Mouse (Mus musculus) liver, postnatal 0 days (tissue): ENCODE data around the gene Nphs2. TPM values are rescaled to one million over a fixed set of nuclear protein-coding genes. Genes with fewer than 3 reads are reported as not detected.
"Not testable (repeated sequence)": the region's sequence is repeated elsewhere in the genome, so short reads cannot be mapped to it uniquely, and the experiment has no call there.

ENCODE experiments used
- ATAC-seq: fragments of 200-750 bp; cut with Nextera tagmentation; 2 replicates; pipeline ENCODE4 v1.8.0; 2017; ENCODE audit warnings: mild to moderate bottlenecking, moderate library complexity
- DNase-seq: peaks from one replicate; pipeline ENCODE4 v3.0.0-alpha.2; 2016
- H3K27ac ChIP-seq: fragments of 300-500 bp; sonication (generic); 2 replicates; pipeline ENCODE4 v1.5.1; 2014; ENCODE audit warnings: antibody characterized with exemption, moderate library complexity, mild to moderate bottlenecking, low read depth
- H3K27me3 ChIP-seq: fragments of 300-500 bp; sonication (generic); 2 replicates; pipeline ENCODE4 v1.6.1; 2014; ENCODE audit warnings: low read length, control low read depth, mixed read lengths; ENCODE audit not compliant: insufficient read depth
- H3K36me3 ChIP-seq: fragments of 300-500 bp; sonication (generic); replicated peaks from 2 replicates; pipeline ENCODE4 v1.6.1; 2014; ENCODE audit warnings: mild to moderate bottlenecking, control low read depth, low read length, moderate library complexity, mixed read lengths; ENCODE audit not compliant: insufficient read depth
- H3K4me1 ChIP-seq: fragments of 300-500 bp; sonication (generic); 2 replicates; pipeline ENCODE4 v1.6.1; 2014; ENCODE audit warnings: antibody characterized with exemption, mild to moderate bottlenecking, control low read depth; ENCODE audit not compliant: insufficient read depth
- H3K4me2 ChIP-seq: fragments of 300-500 bp; sonication (generic); 2 replicates; pipeline ENCODE4 v1.6.1; 2014; ENCODE audit warnings: low read depth, mild to moderate bottlenecking, low read length, moderate library complexity, mixed read lengths
- H3K4me3 ChIP-seq: fragments of 300-500 bp; sonication (generic); 2 replicates; pipeline ENCODE4 v1.5.1; 2014; ENCODE audit warnings: low read depth, low read length
- H3K9ac ChIP-seq: fragments of 300-500 bp; sonication (generic); replicated peaks from 2 replicates; pipeline ENCODE4 v1.6.1; 2014; ENCODE audit warnings: mild to moderate bottlenecking, moderate library complexity
- H3K9me3 ChIP-seq: fragments of 300-500 bp; sonication (generic); 2 replicates; pipeline ENCODE4 v1.6.1; 2016; ENCODE audit warnings: mild to moderate bottlenecking, control low read depth, low read length, mixed read lengths
- CTCF ChIP-seq: sonication (generic); IDR thresholded peaks from 2 replicates; pipeline ENCODE4 v1.5.1; 2016; ENCODE audit warnings: antibody characterized with exemption, low read depth
- EP300 ChIP-seq: IDR thresholded peaks from 2 replicates; pipeline ENCODE4 v1.6.1; 2016; ENCODE audit warnings: antibody characterized with exemption, low read depth, mild to moderate bottlenecking
- WGBS: fragments of 180-500 bp; shearing (Covaris S2); extraction: QIAGEN DNeasy Blood & Tissue Kit; methylation state at CpG from one replicate; pipeline ENCODE4 v1.1.7; 2014; ENCODE audit not compliant: insufficient replicate concordance; 5-methylcytosine and 5-hydroxymethylcytosine counted together
- polyA plus RNA-seq: library from polyadenylated mRNA; unstranded; fragments of >200 nt; fragmentation: Nextera tagmentation; extraction: Ambion mirVana; gene quantifications from 2 replicates; pipeline ENCODE4 v1.2.1, GENCODE M21; 2015

The Nphs2 gene
- polyA plus RNA-seq, 1 experiment from 2014 or later = not detected

GRCm38 (mm10) chr1:156280131-156280530, 30.4 kb upstream of the Nphs2 start:
- H3K27me3 ChIP-seq = no peaks in the 10 kb centered on the region
- no peak overlapping the region for H3K4me2 ChIP-seq
- no peaks in the 10 kb centered on the region for H3K4me1 ChIP-seq
- no peak overlapping the region for H3K9ac ChIP-seq
- no peak overlapping the region for H3K4me3 ChIP-seq
- no peaks in the 10 kb centered on the region for H3K9me3 ChIP-seq
- no peaks in the 10 kb centered on the region for H3K36me3 ChIP-seq
- WGBS = 67% methylated on average over 7 of the region's 7 CpGs
- no peak overlapping the region for H3K27ac ChIP-seq
- ATAC-seq (no peak), DNase-seq (no peak)
- TF ChIP-seq CTCF = no peak
- TF ChIP-seq EP300 = no peak

GRCm38 (mm10) chr1:156284207-156284606, 26.3 kb upstream of the Nphs2 start:
- ATAC-seq = no peak
- no peak for DNase-seq
- TF ChIP-seq EP300 = no peak
- TF ChIP-seq CTCF = no peak
- no peak overlapping the region for H3K4me2 ChIP-seq
- H3K4me1 ChIP-seq = no peaks in the 10 kb centered on the region
- WGBS = 31% methylated on average over 10 of the region's 10 CpGs
- H3K27me3 ChIP-seq = no peaks in the 10 kb centered on the region
- no peaks in the 10 kb centered on the region for H3K36me3 ChIP-seq
- no peaks in the 10 kb centered on the region for H3K9me3 ChIP-seq
- H3K9ac ChIP-seq = no peak overlapping the region
- H3K4me3 ChIP-seq = no peak overlapping the region
- H3K27ac ChIP-seq = no peak overlapping the region

GRCm38 (mm10) chr1:156284851-156285540, 25.5 kb upstream of the Nphs2 start:
- H3K9ac ChIP-seq = no peak overlapping the region
- 43% methylated on average over 9 of the region's 9 CpGs for WGBS
- H3K27me3 ChIP-seq = no peaks in the 10 kb centered on the region
- no peak for ATAC-seq
- no peak overlapping the region for H3K27ac ChIP-seq
- no peaks in the 10 kb centered on the region for H3K4me1 ChIP-seq
- no peak for DNase-seq
- H3K36me3 ChIP-seq = no peaks in the 10 kb centered on the region
- TF ChIP-seq EP300 = no peak
- TF ChIP-seq CTCF = no peak
- no peak overlapping the region for H3K4me3 ChIP-seq
- no peaks in the 10 kb centered on the region for H3K9me3 ChIP-seq
- no peak overlapping the region for H3K4me2 ChIP-seq

- Histone ChIP-seq H3K36me3 (no peaks in the 10 kb centered on the region), H3K4me1 (no peaks in the 10 kb centered on the region), H3K9me3 (no peaks in the 10 kb centered on the region), H3K4me2 (no peak overlapping the region), H3K27ac (no peak overlapping the region), H3K4me3 (no peak overlapping the region), H3K9ac (no peak overlapping the region), H3K27me3 (no peaks in the 10 kb centered on the region)
- no peak for ATAC-seq
- TF ChIP-seq EP300 (no peak), CTCF (no peak)
- 55% methylated on average over 5 of the region's 5 CpGs for WGBS
- no peak for DNase-seq
These were observed 25.0 kb upstream of the Nphs2 start for GRCm38 (mm10) chr1:156285541-156285896.

- no peaks in the 10 kb centered on the region for H3K4me1 ChIP-seq
- ATAC-seq (no peak), DNase-seq (no peak)
- H3K9ac ChIP-seq = no peak overlapping the region
- H3K4me2 ChIP-seq = no peak overlapping the region
- H3K36me3 ChIP-seq = no peaks in the 10 kb centered on the region
- TF ChIP-seq CTCF (no peak), EP300 (no peak)
- no peaks in the 10 kb centered on the region for H3K9me3 ChIP-seq
- no peaks in the 10 kb centered on the region for H3K27me3 ChIP-seq
- no peak overlapping the region for H3K27ac ChIP-seq
- no peak overlapping the region for H3K4me3 ChIP-seq
- 63% methylated on average over 9 of the region's 9 CpGs for WGBS
These were observed 21.8 kb upstream of the Nphs2 start for GRCm38 (mm10) chr1:156288556-156289221.

- not testable (repeated sequence) for DNase-seq, H3K4me1 ChIP-seq, H3K36me3 ChIP-seq, H3K4me2 ChIP-seq, H3K9me3 ChIP-seq, H3K27ac ChIP-seq, H3K9ac ChIP-seq, H3K27me3 ChIP-seq, H3K4me3 ChIP-seq, ATAC-seq
- WGBS = 33% methylated on average over 9 of the region's 10 CpGs
These were observed 21.3 kb upstream of the Nphs2 start for GRCm38 (mm10) chr1:156289222-156289587.
